Comparison of ENCODE assay signal across 20 mouse cellular contexts in the genomic region with DNA sequence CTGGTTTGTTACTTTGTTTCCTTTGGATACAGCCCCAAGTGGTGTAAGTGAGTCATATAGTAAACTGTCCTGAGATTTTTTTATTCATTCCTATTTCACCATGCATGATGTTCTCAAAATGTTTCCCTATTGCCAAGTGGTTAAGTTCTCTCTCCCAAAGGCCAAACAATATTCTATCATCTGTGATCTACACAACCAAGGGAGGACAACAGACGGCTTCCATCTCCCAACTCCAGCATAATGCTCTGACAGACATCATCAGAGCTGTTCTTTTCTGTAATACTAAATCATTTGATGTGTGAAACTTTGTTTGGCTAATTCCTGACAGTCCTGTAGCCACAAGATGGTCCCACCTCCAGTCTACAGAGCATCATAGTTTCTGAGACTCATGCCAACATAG.
"Had no signal": no experiment of that assay in that cellular context is flagged by ENCODE, and none has a peak within 500 bp of the region (broad histone marks: within the 10 kb centered on the region; RNA-seq: fewer than 3 reads in every experiment).

No protein-coding gene starts in this region.

- DNase-seq: liver, embryonic 13.5 days; liver, postnatal 0 days; midbrain, embryonic 14.5 days; retina, postnatal 1 day; right cerebral cortex, adult 18-20 months; right cerebral cortex, postnatal 25 days; right cerebral cortex, postnatal 4 days; spleen, adult 18-20 months; thymus, adult 18-20 months; thymus, postnatal 14 days; thymus, postnatal 36 days had no signal

- H3K9me3 ChIP-seq: liver, embryonic 13.5 days; liver, embryonic 15.5 days; lung, embryonic 15.5 days; midbrain, embryonic 10.5 days; midbrain, embryonic 12.5 days; neural tube, embryonic 13.5 days; neural tube, embryonic 15.5 days had no signal

- H3K27me3 ChIP-seq: liver, embryonic 13.5 days; liver, embryonic 15.5 days; lung, embryonic 15.5 days; midbrain, embryonic 12.5 days; neural tube, embryonic 13.5 days; neural tube, embryonic 15.5 days had no signal

- H3K9ac ChIP-seq: liver, embryonic 13.5 days; liver, embryonic 15.5 days; liver, postnatal 0 days; lung, embryonic 15.5 days; midbrain, embryonic 12.5 days; neural tube, embryonic 13.5 days; neural tube, embryonic 15.5 days had no signal

- H3K4me2 ChIP-seq: liver, embryonic 11.5 days; liver, embryonic 13.5 days; liver, embryonic 15.5 days; lung, embryonic 15.5 days; midbrain, embryonic 12.5 days; neural tube, embryonic 13.5 days; neural tube, embryonic 15.5 days had no signal

- ATAC-seq: liver, postnatal 0 days; midbrain, embryonic 16.5 days had no signal

- H3K27ac ChIP-seq: liver, embryonic 13.5 days; liver, embryonic 15.5 days; lung, embryonic 15.5 days; midbrain, embryonic 10.5 days; midbrain, embryonic 12.5 days; neural tube, embryonic 13.5 days; neural tube, embryonic 15.5 days had no signal

- H3K4me3 ChIP-seq: liver, embryonic 13.5 days; liver, embryonic 15.5 days; lung, embryonic 15.5 days; midbrain, embryonic 10.5 days; midbrain, embryonic 12.5 days; myocyte; neural tube, embryonic 13.5 days; neural tube, embryonic 15.5 days had no signal

- H3K36me3 ChIP-seq: liver, embryonic 13.5 days; liver, embryonic 15.5 days; lung, embryonic 15.5 days; midbrain, embryonic 10.5 days; midbrain, embryonic 12.5 days; neural tube, embryonic 13.5 days; neural tube, embryonic 15.5 days had no signal

- H3K4me1 ChIP-seq: liver, embryonic 13.5 days; liver, embryonic 15.5 days; lung, embryonic 15.5 days had no signal
